Mouse (Mus musculus) embryonic stem cell, embryonic (primary cell): ENCODE measurements around the gene Nol4l.

ENCODE experiments used
- CTCF ChIA-PET, 4 experiments: fragments of 300-600 bp in 2 of 4; fragments of 350-600 bp in 2 of 4; sonication (Branson Sonifier 250); formaldehyde crosslinking; loops; one replicate each; lab custom pipeline; 2022; ENCODE audit warnings: inconsistent platforms in 2 of 4; lab: Charles Lee
- POLR2A ChIA-PET, 4 experiments: fragments of 300-600 bp in 2 of 4; fragments of 350-600 bp in 2 of 4; sonication (Branson Sonifier 250); formaldehyde crosslinking; loops; one replicate each; lab custom pipeline; 2022; ENCODE audit warnings: antibody characterized with exemption in 4 of 4, inconsistent platforms in 1 of 4; lab: Charles Lee

The Nol4l gene

DNA sequence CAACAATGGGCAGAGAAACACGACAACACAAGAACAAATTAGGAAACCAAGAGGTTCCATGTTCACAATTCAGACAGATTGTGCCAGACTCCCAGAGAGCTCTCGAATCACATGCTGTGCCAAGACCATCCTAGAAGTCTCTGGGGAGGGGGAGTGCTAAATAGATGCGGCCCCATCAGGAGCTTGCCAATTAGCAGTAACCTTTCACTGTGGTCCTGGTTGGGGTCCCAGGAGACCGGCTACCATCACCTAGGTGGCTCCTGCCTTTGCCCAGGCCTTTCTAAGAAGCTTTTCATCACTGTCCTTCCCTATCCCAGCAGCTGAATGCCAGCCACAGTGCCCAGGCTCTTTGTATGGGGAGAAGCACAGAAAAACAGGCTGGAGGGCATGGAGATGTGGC is 45.7 kb downstream of the Nol4l start:
- POLR2A ChIA-PET, result interaction anchor here (0.6 to 1.7 kb wide), 12 partner anchors 8 to 298 kb away, joined by 3 to 6 read pairs (median 4); no protein-coding TSS in a partner anchor
- CTCF ChIA-PET, result interaction anchor here in 3 of 4 experiments (0.7 to 1.8 kb wide), 5 partner anchors 15 to 126 kb away, joined by 3 to 11 read pairs (median 3); no protein-coding TSS in a partner anchor

DNA sequence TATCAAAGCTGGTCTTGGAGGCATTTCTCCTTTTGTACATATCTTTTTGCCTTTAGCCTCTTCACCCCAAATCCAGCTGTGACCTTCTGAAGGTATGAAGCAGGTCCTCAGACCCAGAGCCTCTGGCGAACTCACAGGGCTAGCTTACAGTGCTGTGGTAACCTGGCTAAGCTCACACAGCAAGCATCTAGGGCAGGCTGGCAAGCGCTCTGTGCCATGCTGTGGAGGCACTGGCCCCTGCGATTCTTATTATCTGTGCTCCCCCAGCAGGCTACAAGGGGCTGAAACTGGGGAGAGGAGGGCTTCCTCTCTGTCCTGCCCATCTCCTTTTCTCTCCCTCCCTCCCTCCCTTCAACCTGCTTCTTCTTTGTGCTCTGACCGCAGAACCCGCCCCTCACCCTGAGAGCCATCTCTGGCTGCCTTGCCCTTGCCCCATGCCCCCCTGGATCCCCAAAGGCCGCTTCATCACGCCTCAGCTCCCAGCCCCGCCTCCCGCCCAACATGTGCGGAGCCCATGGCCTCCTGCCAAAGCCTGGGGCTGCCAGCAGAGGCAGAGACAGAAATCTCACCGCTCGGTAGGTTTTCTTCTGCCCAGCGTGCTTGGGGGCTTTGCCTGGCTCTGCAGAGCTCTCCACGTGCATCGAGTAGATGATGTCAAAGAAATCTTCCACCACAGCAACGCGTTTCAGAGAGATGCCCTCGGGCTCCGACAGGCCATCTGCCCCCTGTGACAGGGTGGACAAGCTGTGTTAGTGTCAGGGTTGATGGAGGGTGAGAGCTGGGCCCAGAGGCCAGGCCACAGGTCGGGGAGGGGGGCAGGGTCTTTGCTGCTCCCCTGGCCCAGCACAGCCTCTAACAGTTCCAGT is 46.4 kb downstream of the Nol4l start:
- ChIA-PET CTCF (interaction anchor here in 3 of 4 experiments (0.6 to 1.8 kb wide), 7 partner anchors 16 to 1112 kb away, joined by 3 to 11 read pairs (median 3); no protein-coding TSS in a partner anchor), POLR2A (interaction anchor here in 3 of 4 experiments (0.6 to 1.7 kb wide), 15 partner anchors 8 to 114 kb away, joined by 3 to 7 read pairs (median 4); no protein-coding TSS in a partner anchor)

DNA sequence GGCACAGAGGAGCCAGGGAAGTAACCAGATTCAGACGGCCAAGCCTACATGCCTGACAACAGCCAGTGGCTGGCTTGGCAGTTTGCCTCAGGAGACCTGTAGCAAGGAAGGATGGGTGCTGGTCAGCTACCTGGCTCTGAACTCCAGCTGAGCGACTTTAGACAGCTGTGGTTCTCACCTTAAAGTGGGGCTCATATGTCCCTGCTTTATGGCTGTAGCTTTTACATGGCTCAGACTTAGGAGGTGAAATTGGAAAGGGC is 48.0 kb downstream of the Nol4l start:
- POLR2A ChIA-PET, result interaction anchor here in 1 of 4 experiments (0.9 to 1.8 kb wide), 3 partner anchors 102 to 129 kb away, joined by 3 to 5 read pairs (median 4); no protein-coding TSS in a partner anchor

DNA sequence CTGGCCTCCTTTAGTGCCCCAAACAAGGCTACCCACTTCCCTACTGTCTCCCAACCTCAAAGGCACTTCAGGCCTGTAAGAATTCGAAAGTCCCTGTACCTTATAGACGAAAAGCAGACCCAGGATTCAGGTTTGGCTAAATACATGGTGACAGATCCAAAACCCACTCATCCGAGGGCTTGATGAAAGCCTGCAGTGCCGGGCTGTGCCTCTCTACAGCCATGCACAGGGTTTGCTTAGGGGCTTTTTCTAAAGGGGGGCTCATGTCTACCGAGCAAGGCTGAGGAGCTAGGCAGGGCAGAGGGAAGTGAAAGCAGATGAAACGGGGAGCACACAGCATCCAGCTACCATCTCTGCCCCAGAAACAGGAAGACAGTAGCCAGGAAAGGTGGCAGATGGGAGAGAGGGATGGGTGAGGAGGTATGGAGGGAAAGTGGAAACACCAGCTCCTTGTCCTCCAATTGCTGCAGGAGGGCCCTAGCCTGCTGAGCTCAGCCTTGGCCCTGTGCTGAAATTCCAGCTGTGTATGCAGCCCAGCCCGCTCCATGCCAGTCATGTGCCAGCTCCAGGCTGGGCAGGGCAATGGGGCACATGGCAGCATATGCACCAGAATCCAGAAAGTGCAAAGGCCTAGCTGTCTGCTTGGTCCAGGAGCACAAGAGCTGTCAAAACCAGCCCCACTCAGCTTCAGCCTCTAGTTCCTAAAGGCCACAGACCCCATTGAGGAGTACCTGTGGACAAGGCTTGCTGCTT is 48.5 kb downstream of the Nol4l start:
- POLR2A ChIA-PET, result interaction anchor here in 1 of 4 experiments (0.5 to 1.8 kb wide), 4 partner anchors 91 to 130 kb away, joined by 3 to 5 read pairs (median 4); no protein-coding TSS in a partner anchor

More for the DNA sequence above, 48.0 kb downstream of the Nol4l start:
- CTCF ChIA-PET, result interaction anchor here in 2 of 4 experiments (0.6 to 1.2 kb wide), 4 partner anchors 18 to 213 kb away, joined by 3 read pairs; no protein-coding TSS in a partner anchor

DNA sequence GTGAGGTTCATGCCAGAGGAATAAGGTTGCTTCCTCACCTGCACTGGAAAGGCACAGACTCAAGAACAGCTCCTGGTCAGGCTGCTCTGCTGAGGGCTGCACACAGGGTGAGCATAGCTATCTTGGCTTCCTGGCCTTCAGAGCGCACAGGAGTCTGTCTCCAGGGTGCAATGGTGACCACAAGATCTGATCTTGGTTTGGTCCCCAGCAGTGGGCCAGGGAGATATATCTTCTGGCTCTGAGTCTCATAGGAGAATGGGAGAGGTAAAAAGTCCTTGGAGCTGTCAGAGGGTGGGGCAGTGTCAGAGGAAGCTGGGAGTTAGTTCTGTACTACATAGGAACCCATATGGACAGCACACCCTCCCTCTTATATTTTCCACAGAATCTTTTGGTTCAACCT is 50.3 kb downstream of the Nol4l start:
- POLR2A ChIA-PET, result interaction anchor here (0.6 to 1.4 kb wide), 7 partner anchors 11 to 1008 kb away, joined by 3 to 5 read pairs (median 3); no protein-coding TSS in a partner anchor
- CTCF ChIA-PET, result interaction anchor here (0.6 to 3.2 kb wide), 23 partner anchors 15 to 160 kb away, joined by 3 to 52 read pairs (median 5); no protein-coding TSS in a partner anchor

More for the DNA sequence above, 48.5 kb downstream of the Nol4l start:
- CTCF ChIA-PET, result interaction anchor here in 2 of 4 experiments (0.6 to 1.2 kb wide), 5 partner anchors 63 to 213 kb away, joined by 3 to 4 read pairs (median 3); no protein-coding TSS in a partner anchor

DNA sequence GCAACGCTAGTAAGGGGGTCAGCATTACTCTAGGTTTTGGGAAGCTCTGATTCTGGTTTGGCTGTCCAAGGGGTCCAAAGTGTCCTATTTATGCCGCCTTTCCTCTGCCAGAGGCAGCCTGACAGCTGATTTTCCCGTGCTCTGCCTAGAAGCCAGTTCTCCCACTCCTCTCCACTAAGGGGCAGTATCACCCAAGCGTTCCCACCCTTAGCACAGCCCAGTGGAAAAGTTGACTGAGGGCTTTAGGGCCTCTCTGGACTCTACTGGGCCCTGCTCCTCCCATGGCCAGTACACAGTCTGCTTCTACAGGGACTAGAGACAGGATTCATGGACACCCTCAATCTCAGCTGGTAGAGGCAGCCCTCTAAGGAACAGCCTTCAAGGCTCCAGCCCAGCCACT is 51.2 kb downstream of the Nol4l start:
- POLR2A ChIA-PET, result interaction anchor here in 3 of 4 experiments (0.7 to 1.5 kb wide), 8 partner anchors 15 to 118 kb away, joined by 3 to 5 read pairs (median 3); no protein-coding TSS in a partner anchor
- CTCF ChIA-PET, result interaction anchor here (0.5 to 3.2 kb wide), 53 partner anchors 8 to 1086 kb away, joined by 3 to 52 read pairs (median 3); no protein-coding TSS in a partner anchor

DNA sequence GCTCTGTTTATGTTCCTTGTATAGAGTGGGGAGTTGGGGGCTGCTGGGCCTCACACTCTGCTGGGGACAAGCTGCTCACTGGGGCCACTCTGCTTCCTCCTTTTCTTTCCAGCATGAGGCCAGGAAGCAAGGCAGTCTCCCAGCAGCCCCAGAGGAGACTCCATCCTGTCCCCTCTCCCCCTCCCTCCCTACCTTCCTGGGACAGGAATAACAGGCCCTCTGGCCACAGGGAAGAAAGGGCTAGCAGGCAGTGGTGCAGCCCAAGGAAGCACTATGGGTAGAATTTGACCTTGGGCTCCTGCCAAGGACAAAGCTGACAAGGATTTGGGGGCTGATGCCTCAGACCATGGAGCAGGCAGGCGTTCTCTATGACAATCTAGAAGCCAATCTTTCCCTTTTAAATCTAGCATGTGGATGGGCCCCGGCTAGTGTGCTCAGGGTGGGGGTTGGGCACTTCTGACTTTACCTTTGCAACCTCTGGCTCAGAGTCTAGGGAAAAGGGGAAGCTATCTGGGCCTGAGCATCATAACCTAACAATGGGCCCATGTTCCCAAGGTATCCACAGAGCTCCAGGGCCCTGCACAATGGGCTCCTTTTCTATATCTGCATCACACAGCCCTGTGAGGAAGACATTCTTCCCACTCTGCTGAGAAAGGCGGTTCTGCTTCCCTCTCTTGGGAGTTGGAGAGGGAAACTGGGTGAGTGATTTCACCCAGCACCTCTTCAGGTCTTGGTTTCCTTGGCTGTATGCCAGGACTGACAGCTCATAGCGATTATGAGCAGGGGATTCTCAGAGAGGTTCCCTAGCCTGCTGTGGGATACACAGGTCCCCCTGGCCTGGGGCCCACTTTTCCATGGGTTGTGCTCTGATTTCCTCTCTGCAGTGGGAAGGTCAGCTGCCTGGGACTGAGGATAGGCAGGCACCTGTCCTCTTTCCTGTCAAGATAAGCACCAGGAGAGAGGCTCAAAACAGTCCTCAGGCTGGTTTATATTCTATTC is 54.4 kb downstream of the Nol4l start:
- POLR2A ChIA-PET, result interaction anchor here in 3 of 4 experiments (0.8 to 1.4 kb wide), 9 partner anchors 9 to 244 kb away, joined by 3 to 5 read pairs (median 3); no protein-coding TSS in a partner anchor
- CTCF ChIA-PET, result interaction anchor here in 2 of 4 experiments (0.5 to 1.3 kb wide), 3 partner anchors 89 to 108 kb away, joined by 3 read pairs; no protein-coding TSS in a partner anchor

DNA sequence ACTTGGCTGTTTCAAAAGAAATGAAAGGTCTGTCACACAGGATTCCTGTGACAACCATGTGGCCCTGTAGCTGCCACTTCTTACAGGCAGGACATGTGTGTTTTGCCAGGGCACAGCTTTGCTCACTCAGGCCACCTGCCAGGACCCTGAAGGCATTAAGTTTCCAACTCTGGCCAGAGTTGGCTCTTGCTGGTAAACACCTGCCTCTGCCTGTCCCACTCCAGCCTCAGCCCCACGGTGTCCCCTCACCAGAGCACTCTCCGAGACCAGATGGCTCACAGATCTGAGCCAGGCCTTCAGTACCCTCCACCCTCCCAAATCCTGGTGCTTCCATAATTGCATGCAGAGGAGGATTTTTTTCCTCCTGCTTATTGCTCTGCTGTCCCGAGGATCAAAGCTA is 58.8 kb downstream of the Nol4l start:
- CTCF ChIA-PET, result interaction anchor here in 2 of 4 experiments (0.6 to 1.3 kb wide), 3 partner anchors 8 to 154 kb away, joined by 3 read pairs; no protein-coding TSS in a partner anchor

DNA sequence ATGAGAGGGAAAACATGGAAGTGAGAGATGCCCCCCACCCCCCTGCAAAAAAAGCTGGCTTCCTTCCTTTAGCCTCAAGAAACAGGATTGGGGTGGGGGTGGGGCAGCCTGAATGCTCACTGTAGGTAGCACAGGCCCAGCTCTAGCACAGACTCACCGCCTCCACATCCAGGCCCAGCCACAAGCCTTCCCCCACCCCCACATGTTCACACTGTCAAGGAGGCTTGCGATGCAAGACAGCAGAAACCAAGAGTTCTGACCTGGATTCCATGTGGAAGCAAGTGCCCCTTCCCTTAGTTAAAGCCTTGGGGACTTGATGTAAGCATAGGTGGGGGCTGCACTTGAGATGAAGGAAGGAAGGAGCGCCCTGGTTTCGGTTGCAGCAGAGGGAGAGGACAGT is 60.0 kb downstream of the Nol4l start:
- POLR2A ChIA-PET, result interaction anchor here in 2 of 4 experiments (0.6 to 1.4 kb wide), 2 partner anchors 110 to 792 kb away, joined by 3 read pairs; no protein-coding TSS in a partner anchor
- CTCF ChIA-PET, result interaction anchor here in 1 of 4 experiments (0.6 to 1.0 kb wide), 2 partner anchors 9 to 62 kb away, joined by 3 read pairs; no protein-coding TSS in a partner anchor

More for the DNA sequence above, 58.8 kb downstream of the Nol4l start:
- POLR2A ChIA-PET, result no interaction called here

DNA sequence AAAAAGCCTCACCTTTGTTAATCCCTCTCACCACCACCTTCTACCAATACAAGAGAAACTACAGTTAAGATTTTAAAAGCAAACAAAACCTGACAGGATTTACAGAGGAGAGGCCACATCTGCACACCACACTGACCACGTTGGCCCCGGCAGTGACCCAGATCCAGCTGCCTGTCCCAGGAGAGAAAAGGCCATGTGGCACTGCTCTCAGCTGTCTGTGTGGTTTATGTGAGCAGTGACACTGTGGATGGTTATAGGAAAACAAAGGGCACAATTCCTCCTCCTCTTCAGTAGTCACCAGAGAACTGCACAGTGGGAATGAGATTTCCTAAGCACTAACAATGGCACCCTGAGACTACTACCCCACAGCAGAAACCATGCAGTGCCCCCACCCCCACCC is 60.5 kb downstream of the Nol4l start:
- ChIA-PET CTCF (interaction anchor here in 1 of 4 experiments (0.6 kb wide), 1 partner anchor 63 kb away, joined by 3 read pairs; no protein-coding TSS in a partner anchor), POLR2A (interaction anchor here in 2 of 4 experiments (0.6 to 1.4 kb wide), 4 partner anchors 9 to 792 kb away, joined by 3 to 5 read pairs (median 3); no protein-coding TSS in a partner anchor)

DNA sequence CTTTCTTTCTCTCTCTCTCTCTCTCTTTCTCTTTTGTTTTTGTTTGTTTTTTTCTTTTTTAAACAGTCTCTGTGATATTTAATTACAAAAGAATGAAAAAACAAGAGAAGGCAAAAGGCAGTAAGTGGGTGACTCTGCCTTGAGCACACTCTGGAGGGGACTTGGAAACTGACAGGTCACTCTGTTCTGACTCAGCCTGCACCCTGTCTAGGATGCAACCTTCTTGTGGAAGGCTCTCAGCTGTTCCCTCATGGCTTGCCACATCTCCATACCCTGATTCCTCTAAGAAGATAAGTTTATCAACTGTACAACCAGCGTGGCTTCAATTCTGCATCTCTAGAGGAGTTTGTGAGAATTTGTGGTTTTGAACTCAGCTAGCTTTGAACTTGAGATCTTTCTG is 62.4 kb downstream of the Nol4l start:
- ChIA-PET CTCF (interaction anchor here in 1 of 4 experiments (1.2 kb wide), 1 partner anchor 53 kb away, joined by 3 read pairs; no protein-coding TSS in a partner anchor), POLR2A (no interaction called here)

DNA sequence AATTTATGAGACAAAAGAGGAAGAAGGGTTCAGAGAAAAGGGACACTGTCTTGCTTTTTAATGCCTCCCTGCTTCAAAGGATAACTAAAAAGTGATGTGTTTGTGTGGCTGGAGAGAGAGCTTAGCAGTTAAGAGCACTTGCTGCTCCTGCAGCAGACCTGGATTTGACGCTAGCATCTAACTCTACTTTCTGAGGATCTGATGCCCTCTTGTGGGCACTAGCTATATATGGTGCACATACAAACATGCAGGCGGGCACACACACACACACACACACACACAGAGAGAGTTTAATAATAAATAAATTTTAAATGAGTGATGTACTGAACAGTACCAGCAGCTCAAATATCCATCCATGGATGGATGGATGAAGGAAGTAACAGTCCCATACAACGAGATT is 66.5 kb downstream of the Nol4l start:
- CTCF ChIA-PET, result interaction anchor here (0.5 to 3.0 kb wide), 40 partner anchors 9 to 757 kb away, joined by 3 to 12 read pairs (median 3); partner anchors contain the start of gene 4930404H24Rik (in 1 of the 4)
- POLR2A ChIA-PET, result interaction anchor here in 3 of 4 experiments (0.6 to 1.2 kb wide), 9 partner anchors 15 to 988 kb away, joined by 3 to 4 read pairs (median 3); no protein-coding TSS in a partner anchor

DNA sequence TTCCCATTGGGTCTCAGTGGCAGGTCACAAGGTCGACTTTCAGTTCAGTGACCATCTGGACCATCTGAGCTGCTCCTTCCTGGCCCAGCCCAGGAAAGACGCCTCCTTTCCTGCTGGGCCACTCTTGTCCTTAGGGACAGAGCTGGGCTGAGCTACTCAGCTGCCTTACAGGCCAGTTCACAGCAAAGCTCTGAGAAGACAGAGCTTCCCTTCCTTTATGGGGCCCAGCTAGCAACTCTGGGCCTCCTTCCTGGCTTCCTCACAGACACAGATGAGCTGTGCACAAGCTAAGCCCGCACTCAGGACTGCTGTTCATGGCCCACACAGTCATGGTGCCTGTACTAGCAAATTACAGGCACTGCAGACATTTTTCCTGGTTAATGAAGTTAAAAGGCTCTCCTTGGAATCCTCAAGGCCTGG is 71.7 kb downstream of the Nol4l start:
- POLR2A ChIA-PET, result interaction anchor here in 1 of 4 experiments (0.9 to 2.0 kb wide), 4 partner anchors 21 to 111 kb away, joined by 3 to 5 read pairs (median 3); no protein-coding TSS in a partner anchor
- CTCF ChIA-PET, result interaction anchor here in 3 of 4 experiments (0.6 to 1.6 kb wide), 9 partner anchors 12 to 1527 kb away, joined by 3 to 5 read pairs (median 3); no protein-coding TSS in a partner anchor

DNA sequence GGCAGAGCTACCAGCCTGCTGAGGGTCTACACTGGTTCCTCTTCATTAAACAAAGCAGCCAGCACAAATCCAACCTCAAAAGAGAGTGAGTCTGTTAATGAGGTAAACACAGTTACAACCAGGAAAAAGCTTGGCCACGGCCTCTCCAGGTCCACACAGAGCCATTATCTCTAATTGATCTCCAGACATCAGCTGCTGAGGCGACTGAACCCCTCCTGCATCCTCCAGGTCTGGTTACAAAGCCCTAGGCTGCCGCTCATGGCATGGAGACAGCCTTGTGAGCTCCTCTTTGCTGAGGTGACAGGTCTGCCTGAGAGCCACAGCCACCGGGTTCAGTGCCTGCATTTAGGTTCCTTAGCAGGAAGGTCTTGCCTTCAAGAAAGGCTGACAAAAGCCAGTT is 72.3 kb downstream of the Nol4l start:
- ChIA-PET CTCF (interaction anchor here (0.6 to 1.6 kb wide), 8 partner anchors 11 to 387 kb away, joined by 3 to 5 read pairs (median 3); no protein-coding TSS in a partner anchor), POLR2A (interaction anchor here in 3 of 4 experiments (0.6 to 2.0 kb wide), 5 partner anchors 26 to 357 kb away, joined by 3 to 6 read pairs (median 3); partner anchors contain the start of gene Tm9sf4 (in 1 of the 3))

DNA sequence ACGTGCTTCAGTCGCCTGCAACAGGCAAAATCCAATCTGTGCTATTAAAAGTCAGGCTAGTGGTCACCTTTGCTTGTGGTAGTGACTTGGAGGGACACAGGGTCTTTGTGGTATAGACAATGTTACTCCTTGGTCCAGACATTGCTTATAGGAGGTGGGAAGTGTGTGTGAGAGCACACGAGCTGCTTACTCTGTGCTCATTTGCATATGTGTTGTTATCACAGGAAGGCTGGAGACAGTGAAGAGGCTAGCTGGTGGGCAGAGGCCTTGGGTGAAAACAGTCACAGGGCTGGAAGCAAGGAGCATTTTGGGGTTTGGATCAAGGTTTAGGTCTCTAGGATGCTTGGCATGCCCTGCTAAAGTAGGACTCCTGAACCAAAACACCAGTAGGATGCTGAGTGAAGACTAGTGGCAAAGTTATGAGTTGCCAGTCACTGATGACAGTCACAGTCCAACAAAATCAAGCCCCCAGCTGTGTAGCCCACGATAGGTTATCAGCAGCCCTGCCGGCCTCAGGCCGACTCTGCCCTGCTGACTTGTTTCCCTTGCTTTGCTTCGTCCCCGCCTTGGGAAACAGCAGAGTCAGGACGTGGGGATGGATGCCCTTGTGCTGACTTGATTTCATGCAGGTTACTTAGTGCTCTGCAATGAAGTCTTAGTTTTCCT is 74.8 kb downstream of the Nol4l start:
- ChIA-PET POLR2A (interaction anchor here in 2 of 4 experiments (0.5 to 1.5 kb wide), 2 partner anchors 9 to 170 kb away, joined by 3 read pairs; no protein-coding TSS in a partner anchor), CTCF (interaction anchor here in 1 of 4 experiments (1.2 to 1.3 kb wide), 2 partner anchors 9 kb away, joined by 3 read pairs; no protein-coding TSS in a partner anchor)
